In genomic region chr11:64442119-64442518, GRCm38 (mm10) we compare ENCODE assay signal across 8 mouse cellular contexts. TPM values are rescaled to one million over a fixed set of nuclear protein-coding genes. Genes with fewer than 3 reads are reported as not detected.
DNase-seq lines count a peak whose midpoint lies in the region; ATAC-seq lines count a peak whose summit lies in the region.

No protein-coding gene starts in this region.

- H3K9me3 ChIP-seq in hindbrain, embryonic 15.5 days = no peaks in the 10 kb centered on the region
- H3K9me3 ChIP-seq in neural tube, embryonic 15.5 days (replicated peaks) = no peaks in the 10 kb centered on the region

- no peak for DNase-seq in frontal cortex, postnatal 10 days (ENCODE audit: low spot score in 2 of 2)
- peak; percentile 13 for DNase-seq in A20 (ENCODE audit: low read depth, low spot score)
- peak; percentile 65 to 86 for DNase-seq in cerebellum, postnatal 10 days
- DNase-seq in left cerebral cortex, postnatal 25 days (ENCODE audit: low spot score in 2 of 2) = peak; percentile 56 to 64
- DNase-seq in urinary bladder, postnatal 36 days (ENCODE audit: low spot score in 2 of 2) = no peak

- no peak overlapping the region for H3K4me3 ChIP-seq in hindbrain, embryonic 15.5 days
- no peak overlapping the region for H3K4me3 ChIP-seq in neural tube, embryonic 15.5 days (replicated peaks)

- peaks cover 28% of the 10 kb centered on the region for H3K27me3 ChIP-seq in hindbrain, embryonic 15.5 days
- H3K27me3 ChIP-seq in neural tube, embryonic 15.5 days (replicated peaks) = peaks cover 4% of the 10 kb centered on the region

- H3K4me1 ChIP-seq in hindbrain, embryonic 15.5 days (replicated peaks) = 0 out of 2 replicates have a peak, but pooled peaks cover 2% of the 10 kb centered on the region
- 0 out of 2 replicates have a peak, but pooled peaks cover 3% of the 10 kb centered on the region for H3K4me1 ChIP-seq in neural tube, embryonic 15.5 days

- H3K36me3 ChIP-seq in hindbrain, embryonic 15.5 days = no peaks in the 10 kb centered on the region
- no peaks in the 10 kb centered on the region for H3K36me3 ChIP-seq in neural tube, embryonic 15.5 days

- no peak overlapping the region for H3K9ac ChIP-seq in hindbrain, embryonic 15.5 days
- H3K9ac ChIP-seq in neural tube, embryonic 15.5 days (replicated peaks) = no peak overlapping the region

- WGBS in hindbrain, embryonic 15.5 days = 38% methylated on average over 8 of the region's 8 CpGs
- 22% methylated on average over 8 of the region's 8 CpGs for WGBS in neural tube, embryonic 15.5 days

- intact Hi-C loops in left cerebral cortex, postnatal 25 days (cut with DNase I) = loop anchor here (2.0 to 5.0 kb wide), 3 partner anchors 277 to 517 kb away; partner anchors contain the start of gene Cox10

- peak overlapping the region; percentile 37 for H3K4me2 ChIP-seq in hindbrain, embryonic 15.5 days
- peak overlapping the region; percentile 44 for H3K4me2 ChIP-seq in neural tube, embryonic 15.5 days

- H3K27ac ChIP-seq in hindbrain, embryonic 15.5 days (replicated peaks) = no peak overlapping the region
- no peak overlapping the region for H3K27ac ChIP-seq in neural tube, embryonic 15.5 days (replicated peaks)

- ATAC-seq in frontal cortex, adult (ENCODE audit: low TSS enrichment) = peak; percentile 52; the same call in 1 of the 2 replicates
- ATAC-seq in hindbrain, embryonic 15.5 days (ENCODE audit: low FRiP score, low read depth) = no peak
- ATAC-seq in neural tube, embryonic 15.5 days (ENCODE audit: low FRiP score) = no peak

RNA-seq across cellular contexts. Expression of gene F930015N05Rik, which starts 5.7 kb away (rescaled TPM):
- polyA plus RNA-seq in hindbrain, embryonic 15.5 days (2015; fragmentation: Nextera tagmentation; extraction: Ambion mirVana) = 1.3 and 1.4 TPM in 2 replicates
- under 1 TPM; 0.87 TPM for total RNA-seq in left cerebral cortex, postnatal 25 days (2021)
- 1.9 and 2.5 TPM in 2 replicates for polyA plus RNA-seq in neural tube, embryonic 15.5 days (2015; fragmentation: Nextera tagmentation; extraction: Ambion mirVana)

RNA-seq across cellular contexts. Expression of gene Hs3st3a1, which starts 7.0 kb away (rescaled TPM):
- 1.3 and 1.4 TPM in 2 replicates for polyA plus RNA-seq in hindbrain, embryonic 15.5 days (2015; fragmentation: Nextera tagmentation; extraction: Ambion mirVana)
- total RNA-seq in left cerebral cortex, postnatal 25 days (2021) = under 1 TPM; 0.71 to 0.98 TPM
- 1.2 and 1.3 TPM in 2 replicates for polyA plus RNA-seq in neural tube, embryonic 15.5 days (2015; fragmentation: Nextera tagmentation; extraction: Ambion mirVana)

Comparison
In these comparisons a context has a peak if more than half of its experiments do, and no peak if none do; other contexts are left out.
1. DNase-seq: peak in A20 (single experiment), cerebellum, postnatal 10 days (2 of 2) and left cerebral cortex, postnatal 25 days (2 of 2); none in frontal cortex, postnatal 10 days (0 of 2) and urinary bladder, postnatal 36 days (0 of 2).